18 mouse cellular contexts compared by ENCODE assay signal in genomic region chr10:17531021-17531420, GRCm38 (mm10).
A peak's percentile ranks its signal among the peaks of the same experiment; 100 is the strongest.
DNase-seq lines count a peak whose midpoint lies in the region; TF ChIP-seq lines count a peak whose summit lies in the region.
"Had no signal": no experiment of that assay in that cellular context is flagged by ENCODE, and none has a peak within 500 bp of the region (broad histone marks: within the 10 kb centered on the region; RNA-seq: fewer than 3 reads in every experiment).

No protein-coding gene starts in this region.

- no peak for TF ChIP-seq POLR2A in lung, adult 2 months (IDR thresholded peaks at IDR 0.05; ENCODE audit: borderline replicate concordance, extremely low read depth, low read depth, low read length)
- no peak for TF ChIP-seq POLR2A in small intestine, adult 2 months (IDR thresholded peaks at IDR 0.05; ENCODE audit: low read depth, low read length)

- intact Hi-C loops in left cerebral cortex, postnatal 25 days (cut with DNase I) = no loop called here

- no peaks in the 10 kb centered on the region for H3K36me3 ChIP-seq in small intestine, adult 2 months (ENCODE audit: control insufficient read depth, insufficient read depth, low read length)
- H3K36me3 ChIP-seq: limb, embryonic 10.5 days; midbrain, embryonic 12.5 days had no signal

- TF ChIP-seq CTCF in lung, adult 2 months (IDR thresholded peaks at IDR 0.05; ENCODE audit: insufficient read depth, low read length) = no peak
- no peak for TF ChIP-seq CTCF in small intestine, adult 2 months (IDR thresholded peaks at IDR 0.05; ENCODE audit: extremely low read depth, insufficient read length, insufficient replicate concordance, low read depth, low read length)

- H3K4me3 ChIP-seq in lung, adult 2 months (replicated peaks; ENCODE audit: extremely low read depth, low read depth, low read length) = no peak overlapping the region
- no peak overlapping the region for H3K4me3 ChIP-seq in small intestine, adult 2 months (ENCODE audit: low read depth, low read length)
- H3K4me3 ChIP-seq: heart, adult 2 months; layer of hippocampus, adult 2 months; limb, embryonic 10.5 days; midbrain, embryonic 12.5 days had no signal

- H3K27me3 ChIP-seq in small intestine, adult 2 months (ENCODE audit: control insufficient read depth, insufficient read depth, low read length) = no peaks in the 10 kb centered on the region
- H3K27me3 ChIP-seq: midbrain, embryonic 12.5 days; Patski had no signal

- DNase-seq in heart, adult 8-10 months (ENCODE audit: low spot score) = peak; percentile 42
- DNase-seq in heart, postnatal 4 days = no peak
- peak; percentile 51 to 73 for DNase-seq in lung, adult 18-20 months
- no peak for DNase-seq in lung, adult 2 months
- peak; percentile 70 for DNase-seq in large intestine, adult 2 months (ENCODE audit: low read depth, low spot score)
- DNase-seq in right cerebral cortex, adult 2 months (ENCODE audit: low spot score in 2 of 2) = no peak
- no peak for DNase-seq in left cerebral cortex, postnatal 25 days (ENCODE audit: low spot score in 2 of 2)
- DNase-seq: B cell, adult 2 months; cerebellum, postnatal 25 days; right cerebral cortex, postnatal 4 days; thymus, adult 18-20 months had no signal

- WGBS in lung, adult 2 months = 38% methylated on average over 3 of the region's 3 CpGs
- 23% methylated on average over 3 of the region's 3 CpGs for WGBS in large intestine, adult 2 months
- 21% methylated on average over 3 of the region's 3 CpGs for WGBS in small intestine, adult 2 months

- H3K27ac ChIP-seq in small intestine, adult 2 months (ENCODE audit: insufficient read depth, low read depth, low read length) = peak overlapping the region; percentile 51
- H3K27ac ChIP-seq: heart, adult 2 months; layer of hippocampus, adult 2 months; limb, embryonic 10.5 days; macrophage; midbrain, embryonic 12.5 days had no signal

- peaks cover 9% of the 10 kb centered on the region for H3K4me1 ChIP-seq in lung, adult 2 months (ENCODE audit: control insufficient read depth, insufficient read depth, low read length)
- peaks cover 12% of the 10 kb centered on the region for H3K4me1 ChIP-seq in small intestine, adult 2 months (ENCODE audit: control insufficient read depth, insufficient read depth, insufficient read length, low read length)
- H3K4me1 ChIP-seq: midbrain, embryonic 12.5 days had no signal

Comparison
In these comparisons a context has a peak if more than half of its experiments do, and no peak if none do; other contexts are left out.
1. DNase-seq: peak in heart, adult 8-10 months (single experiment), lung, adult 18-20 months (2 of 2) and large intestine, adult 2 months (single experiment); none in heart, postnatal 4 days (single experiment), lung, adult 2 months (single experiment), right cerebral cortex, adult 2 months (0 of 2) and left cerebral cortex, postnatal 25 days (0 of 2).